Mouse (Mus musculus) ES-Bruce4 (cell line): ENCODE measurements around the gene 4930523C07Rik. TPM values are rescaled to one million over a fixed set of nuclear protein-coding genes. Genes with fewer than 3 reads are reported as not detected.

Source experiments
- H3K27ac ChIP-seq: 2 replicates; pipeline ENCODE4 v1.5.1; 2012; ENCODE audit warnings: low read length, inconsistent platforms; ENCODE audit not compliant: insufficient read depth
- H3K27me3 ChIP-seq: 2 replicates; pipeline ENCODE4 v1.6.1; 2012; ENCODE audit warnings: mild to moderate bottlenecking, low read length, inconsistent platforms; ENCODE audit not compliant: control insufficient read depth, poor library complexity, insufficient read depth, severe bottlenecking
- H3K36me3 ChIP-seq: 2 replicates; pipeline ENCODE4 v1.6.1; 2012; ENCODE audit warnings: inconsistent platforms, mild to moderate bottlenecking, low read length, moderate library complexity; ENCODE audit not compliant: control insufficient read depth, poor library complexity, insufficient read depth, severe bottlenecking
- H3K4me1 ChIP-seq: one replicate; pipeline ENCODE4 v1.8.1; 2011; ENCODE audit warnings: low read length; ENCODE audit not compliant: control insufficient read depth, insufficient read depth
- H3K4me3 ChIP-seq: 2 replicates; pipeline ENCODE4 v1.5.1; 2011; ENCODE audit warnings: low read depth, mild to moderate bottlenecking, low read length
- H3K9ac ChIP-seq: 2 replicates; pipeline ENCODE4 v1.6.1; 2012; ENCODE audit warnings: low read depth, mild to moderate bottlenecking, inconsistent platforms; ENCODE audit not compliant: poor library complexity, severe bottlenecking
- H3K9me3 ChIP-seq: replicated peaks from 2 replicates; pipeline ENCODE4 v1.6.1; 2012; ENCODE audit warnings: mild to moderate bottlenecking, low read length, inconsistent platforms; ENCODE audit not compliant: control insufficient read depth, poor library complexity, insufficient read depth, severe bottlenecking
- CTCF ChIP-seq: IDR thresholded peaks from one replicate; pipeline ENCODE4 v1.8.1; 2011; ENCODE audit warnings: low read depth, low read length
- EP300 ChIP-seq: IDR thresholded peaks from 2 replicates; pipeline ENCODE4 v1.6.1; 2011; ENCODE audit warnings: low read depth, low read length; ENCODE audit not compliant: insufficient read depth
- POLR2A ChIP-seq: IDR thresholded peaks from one replicate; pipeline ENCODE4 v1.8.1; 2011; ENCODE audit warnings: low read length; ENCODE audit not compliant: insufficient read depth
- polyA plus RNA-seq: library from polyadenylated mRNA; stranded (reverse); fragments of >200 nt; gene quantifications from 2 replicates; pipeline ENCODE4 v1.2.4, GENCODE M21; 2011; ENCODE audit warnings: low read depth; ENCODE audit not compliant: missing spikeins, insufficient read depth, insufficient read length

4930523C07Rik gene
- polyA plus RNA-seq, 1 experiment: 0.72 TPM

GRCm38 (mm10) chr1:160050898-160051297 lies 6.7 kb downstream of the 4930523C07Rik start:
- no peak for TF ChIP-seq POLR2A
- TF ChIP-seq CTCF: no peak
- no peak for TF ChIP-seq EP300
- no peaks in the 10 kb centered on the region for H3K4me1 ChIP-seq
- no peaks in the 10 kb centered on the region for H3K36me3 ChIP-seq
- no peaks in the 10 kb centered on the region for H3K27me3 ChIP-seq
- no peak overlapping the region for H3K27ac ChIP-seq
- H3K9me3 ChIP-seq: no peaks in the 10 kb centered on the region; the same call in 1 of the 2 replicates
- H3K9ac ChIP-seq: no peak overlapping the region
- H3K4me3 ChIP-seq: no peak overlapping the region

GRCm38 (mm10) chr1:160052556-160053315 lies 8.6 kb downstream of the 4930523C07Rik start:
- Histone ChIP-seq H3K36me3 (no peaks in the 10 kb centered on the region), H3K9me3 (no peaks in the 10 kb centered on the region; the same call in 1 of the 2 replicates), H3K4me3 (no peak overlapping the region), H3K27me3 (no peaks in the 10 kb centered on the region), H3K9ac (no peak overlapping the region), H3K4me1 (no peaks in the 10 kb centered on the region), H3K27ac (no peak overlapping the region)
- no peak for TF ChIP-seq POLR2A
- no peak for TF ChIP-seq CTCF
- no peak for TF ChIP-seq EP300

- H3K4me3 ChIP-seq: no peak overlapping the region
- H3K9ac ChIP-seq: no peak overlapping the region
- no peaks in the 10 kb centered on the region for H3K27me3 ChIP-seq
- no peaks in the 10 kb centered on the region for H3K4me1 ChIP-seq
- no peaks in the 10 kb centered on the region for H3K36me3 ChIP-seq
- no peaks in the 10 kb centered on the region; the same call in 1 of the 2 replicates for H3K9me3 ChIP-seq
- TF ChIP-seq EP300: no peak
- no peak for TF ChIP-seq CTCF
- no peak for TF ChIP-seq POLR2A
- H3K27ac ChIP-seq: no peak overlapping the region
Observed at GRCm38 (mm10) chr1:160053510-160054305, 9.5 kb downstream of the 4930523C07Rik start.

- Histone ChIP-seq H3K9ac (no peak overlapping the region), H3K27me3 (no peaks in the 10 kb centered on the region), H3K9me3 (no peaks in the 10 kb centered on the region; the same call in 1 of the 2 replicates), H3K36me3 (no peaks in the 10 kb centered on the region), H3K27ac (no peak overlapping the region), H3K4me1 (no peaks in the 10 kb centered on the region), H3K4me3 (no peak overlapping the region)
- TF ChIP-seq CTCF: no peak
- no peak for TF ChIP-seq EP300
- no peak for TF ChIP-seq POLR2A
Observed at GRCm38 (mm10) chr1:160054366-160055078, 10.3 kb downstream of the 4930523C07Rik start.

- Histone ChIP-seq H3K27ac (no peak overlapping the region), H3K9ac (no peak overlapping the region), H3K27me3 (no peaks in the 10 kb centered on the region), H3K9me3 (no peaks in the 10 kb centered on the region; the same call in 1 of the 2 replicates), H3K4me3 (no peak overlapping the region), H3K36me3 (no peaks in the 10 kb centered on the region), H3K4me1 (no peaks in the 10 kb centered on the region)
- no peak for TF ChIP-seq EP300
- TF ChIP-seq CTCF: no peak
- TF ChIP-seq POLR2A: no peak
Observed at GRCm38 (mm10) chr1:160057657-160058056, 13.5 kb downstream of the 4930523C07Rik start.
